Mouse (Mus musculus) megakaryocyte, embryonic 14.5 days (primary cell): Measurements from ENCODE around the gene Snap47. TPM values are rescaled to one million over a fixed set of nuclear protein-coding genes. Genes with fewer than 3 reads are reported as not detected.
A peak's percentile ranks its signal among the peaks of the same experiment; 100 is the strongest.

Experiments
- H3K27me3 ChIP-seq: replicated peaks from 2 replicates; pipeline ENCODE3; 2012; ENCODE audit warnings: inconsistent platforms
- H3K36me3 ChIP-seq: replicated peaks from 2 replicates; pipeline ENCODE3; 2012; ENCODE audit warnings: low read length, inconsistent platforms, mixed read lengths
- H3K4me1 ChIP-seq: 2 replicates; pipeline ENCODE4 v1.6.1; 2012; ENCODE audit warnings: inconsistent platforms
- H3K4me3 ChIP-seq: replicated peaks from 2 replicates; pipeline ENCODE3; 2012; ENCODE audit warnings: moderate library complexity, mild to moderate bottlenecking, inconsistent platforms
- H3K9me3 ChIP-seq: 2 replicates; pipeline ENCODE4 v1.6.1; 2012; ENCODE audit warnings: inconsistent platforms
- FLI1 ChIP-seq: IDR thresholded peaks from 2 replicates; pipeline ENCODE4 v1.6.1; 2012; ENCODE audit warnings: low read length, inconsistent platforms, mixed read lengths
- GATA1 ChIP-seq: IDR thresholded peaks from 3 replicates; pipeline ENCODE4 v1.6.1; 2012; ENCODE audit warnings: mixed read lengths, low read length, inconsistent platforms, borderline replicate concordance
- polyA plus RNA-seq: library from polyadenylated mRNA; stranded (reverse); fragments of >175 nt; gene quantifications from 2 replicates; pipeline ENCODE4 v1.2.3, GENCODE M21; 2012; ENCODE audit warnings: low replicate concordance; ENCODE audit not compliant: insufficient read depth

The Snap47 gene
- polyA plus RNA-seq, 1 experiment: 18.6 TPM

DNA sequence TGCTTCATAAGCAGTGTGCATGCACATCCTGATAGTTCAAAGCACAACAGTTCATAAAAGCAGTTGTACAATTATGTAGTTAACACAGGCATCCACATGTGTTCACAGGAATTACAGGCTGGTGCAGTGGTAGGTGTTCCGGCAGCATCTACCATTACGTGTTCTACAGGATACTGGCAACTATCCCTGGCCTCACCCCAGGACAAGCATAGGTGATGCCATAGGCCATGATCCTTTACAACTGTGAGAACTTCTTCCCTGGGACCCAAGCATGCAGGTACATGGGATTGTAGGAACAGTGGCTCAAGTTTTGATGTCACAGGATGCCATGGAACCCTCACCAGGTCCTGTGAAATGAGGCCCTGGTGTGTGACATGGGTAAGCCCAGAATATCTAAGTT is 9.5 kb upstream of the Snap47 start:
- Histone ChIP-seq H3K27me3 (peaks cover 2% of the 10 kb centered on the region), H3K36me3 (peaks cover 66% of the 10 kb centered on the region)

DNA sequence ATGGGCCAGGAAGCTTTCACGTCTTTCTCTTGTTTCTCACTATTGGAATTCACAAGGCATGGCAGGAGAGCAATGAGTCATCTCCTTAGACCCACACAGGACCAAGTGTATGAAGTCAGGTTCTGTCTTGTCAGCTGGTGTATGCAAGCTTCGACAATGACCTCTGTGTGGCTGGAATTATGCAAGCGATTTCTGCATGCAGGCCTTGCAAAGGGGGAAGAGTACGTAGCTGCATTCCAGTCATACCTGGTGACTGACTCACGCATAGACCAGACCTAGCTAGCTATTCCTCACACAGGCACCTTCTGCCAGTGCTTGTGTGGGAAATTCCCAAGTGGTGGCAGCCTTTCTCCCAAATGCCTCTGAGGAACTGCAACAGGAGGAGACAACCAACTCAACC is 8.0 kb upstream of the Snap47 start:
- Histone ChIP-seq H3K4me3 (no peak overlapping the region), H3K36me3 (peaks cover 72% of the 10 kb centered on the region), H3K4me1 (0 out of 2 replicates have a peak, but pooled peaks cover 3% of the 10 kb centered on the region), H3K9me3 (peaks cover 21% of the 10 kb centered on the region), H3K27me3 (peaks cover 2% of the 10 kb centered on the region)
- TF ChIP-seq FLI1 (no peak), GATA1 (no peak)

More for the DNA sequence above, 9.5 kb upstream of the Snap47 start:
- peaks cover 29% of the 10 kb centered on the region for H3K9me3 ChIP-seq
- TF ChIP-seq GATA1 (no peak), FLI1 (no peak)
- 0 out of 2 replicates have a peak, but pooled peaks cover 3% of the 10 kb centered on the region for H3K4me1 ChIP-seq
- H3K4me3 ChIP-seq: no peak overlapping the region

DNA sequence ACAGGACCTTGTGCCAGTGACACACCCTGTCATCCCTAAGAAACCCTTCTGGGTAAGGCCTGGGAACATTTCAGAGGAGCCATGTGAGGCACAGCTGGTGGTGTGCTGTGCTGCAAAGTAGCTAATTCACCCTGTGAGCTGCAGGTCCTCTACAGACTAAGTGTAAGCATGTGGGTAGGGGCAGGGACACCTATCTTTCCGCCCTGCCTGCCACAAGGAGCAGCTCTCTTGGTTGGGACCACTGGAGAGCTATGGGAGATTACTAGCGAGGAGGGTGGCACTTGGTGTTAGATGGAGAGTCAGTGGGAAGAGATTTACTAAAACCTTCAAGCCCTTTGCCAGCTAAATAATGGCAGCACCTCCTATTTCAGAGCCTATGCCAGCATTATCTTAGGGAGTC is 5.9 kb upstream of the Snap47 start:
- TF ChIP-seq GATA1 (no peak), FLI1 (no peak)
- H3K27me3 ChIP-seq: peaks cover 2% of the 10 kb centered on the region
- peaks cover 69% of the 10 kb centered on the region for H3K36me3 ChIP-seq
- H3K9me3 ChIP-seq: no peaks in the 10 kb centered on the region
- 0 out of 2 replicates have a peak, but pooled peaks cover 4% of the 10 kb centered on the region for H3K4me1 ChIP-seq
- H3K4me3 ChIP-seq: no peak overlapping the region

DNA sequence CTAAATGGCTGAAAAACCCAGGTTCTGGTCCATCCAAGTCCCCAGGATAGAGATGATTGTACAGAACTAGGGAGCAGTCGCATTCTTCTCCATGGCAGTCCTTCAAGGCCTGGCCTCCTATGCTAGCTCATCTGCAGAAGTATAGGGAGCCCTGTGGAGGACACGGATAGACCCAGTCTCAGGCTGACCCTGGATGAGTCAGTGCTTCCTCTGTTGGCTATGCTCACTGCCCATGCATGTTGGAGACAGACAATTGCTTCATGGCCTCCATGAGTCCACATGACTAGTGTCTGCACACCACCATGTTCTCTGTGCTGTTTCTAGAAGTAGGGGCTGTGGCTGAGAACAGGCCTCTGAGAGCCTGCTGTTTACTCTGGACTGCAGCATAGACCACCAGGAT is 5.4 kb upstream of the Snap47 start:
- Histone ChIP-seq H3K36me3 (peaks cover 71% of the 10 kb centered on the region), H3K27me3 (peaks cover 2% of the 10 kb centered on the region), H3K9me3 (no peaks in the 10 kb centered on the region), H3K4me1 (0 out of 2 replicates have a peak, but pooled peaks cover 9% of the 10 kb centered on the region), H3K4me3 (peak overlapping the region; percentile 2)
- TF ChIP-seq FLI1: no peak
- TF ChIP-seq GATA1: no peak

DNA sequence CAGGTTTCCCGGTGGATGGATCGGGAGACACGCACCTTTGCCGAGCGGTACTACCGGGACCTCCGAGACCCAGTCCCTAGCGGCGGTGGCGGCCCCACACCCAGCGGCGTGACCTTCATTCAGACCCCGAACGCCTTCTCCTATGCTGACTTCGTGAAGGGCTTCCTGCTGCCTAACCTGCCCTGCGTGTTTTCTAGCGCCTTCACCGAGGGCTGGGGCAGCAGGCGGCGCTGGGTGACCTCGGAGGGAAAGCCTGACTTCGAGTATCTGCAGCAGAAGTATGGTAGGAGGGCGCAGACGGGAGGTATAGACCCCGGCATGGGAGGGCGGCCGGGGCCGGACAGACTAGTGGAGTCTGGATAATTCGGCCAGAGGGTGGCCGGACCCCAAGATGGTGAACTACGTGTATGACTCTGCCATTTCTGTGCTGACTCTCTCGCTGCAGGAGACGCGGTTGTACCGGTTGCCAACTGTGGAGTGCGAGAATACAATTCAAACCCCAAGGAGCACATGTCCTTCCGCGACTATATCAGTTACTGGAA is 685 bp downstream of the Snap47 start:
- Histone ChIP-seq H3K4me1 (peaks cover 31% of the 10 kb centered on the region), H3K27me3 (peaks cover 9% of the 10 kb centered on the region), H3K36me3 (peaks cover 36% of the 10 kb centered on the region), H3K9me3 (no peaks in the 10 kb centered on the region), H3K4me3 (peak overlapping the region; percentile 99)
- no peak for TF ChIP-seq FLI1
- no peak for TF ChIP-seq GATA1

DNA sequence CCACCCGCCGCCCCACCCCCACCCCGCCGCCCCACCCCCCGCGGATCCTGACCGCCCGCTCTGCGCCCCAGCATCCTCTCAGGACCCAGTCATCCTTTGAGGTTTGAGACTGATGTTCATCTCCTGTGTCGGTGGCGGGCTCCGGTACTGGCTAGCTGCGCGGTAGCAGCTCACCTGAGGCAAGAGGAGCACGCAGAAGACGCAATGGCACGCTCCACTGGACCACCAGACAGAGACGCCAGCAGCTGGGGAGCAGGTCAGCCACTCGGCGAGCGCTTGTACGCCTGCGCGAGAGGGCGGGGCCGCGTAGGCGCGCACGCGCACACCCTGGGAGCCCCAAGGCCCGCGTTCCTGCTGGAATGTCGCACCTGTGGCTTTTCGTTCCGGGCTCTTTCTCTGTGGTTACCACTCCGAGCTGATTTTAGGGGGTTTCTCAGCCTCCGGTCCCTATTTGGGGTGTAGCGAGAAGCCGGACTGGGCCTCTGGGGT is 1.2 kb downstream of the Snap47 start, which contains the start of gene Jmjd4:
Gene Jmjd4, plus strand, starts transcription at position 305 of the 489 bp plus-strand sequence.
- TF ChIP-seq GATA1 (no peak), FLI1 (no peak)
- Histone ChIP-seq H3K4me3 (peak within 1 kb of the TSS; percentile 99), H3K36me3 (peaks cover 31% of the 10 kb centered on the region), H3K27me3 (peaks cover 9% of the 10 kb centered on the region), H3K9me3 (no peaks in the 10 kb centered on the region), H3K4me1 (peaks cover 31% of the 10 kb centered on the region)

DNA sequence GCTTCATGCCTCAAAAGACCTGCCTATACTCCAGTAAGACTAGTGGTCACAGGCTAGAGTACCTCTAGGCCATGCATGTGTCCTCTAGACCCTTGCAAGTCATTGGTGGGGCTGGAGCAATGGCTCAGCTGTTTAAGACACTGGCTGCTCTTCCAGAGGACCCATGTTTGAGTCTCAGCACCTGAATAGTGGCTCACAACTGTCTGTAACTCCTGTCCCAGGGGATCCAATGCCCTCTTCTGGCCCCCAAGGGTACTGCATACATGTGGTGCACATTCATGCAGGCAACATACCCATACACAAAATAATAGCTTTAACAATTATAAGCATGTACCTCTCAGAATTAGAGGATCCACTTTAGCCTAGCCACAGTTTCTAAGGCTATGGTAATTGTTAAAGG is 7.9 kb downstream of the Snap47 start:
- Histone ChIP-seq H3K36me3 (peaks cover 3% of the 10 kb centered on the region), H3K9me3 (peaks cover 14% of the 10 kb centered on the region), H3K27me3 (peaks cover 27% of the 10 kb centered on the region), H3K4me1 (0 out of 2 replicates have a peak, but pooled peaks cover 2% of the 10 kb centered on the region), H3K4me3 (no peak overlapping the region)
- TF ChIP-seq GATA1 (no peak), FLI1 (no peak)

DNA sequence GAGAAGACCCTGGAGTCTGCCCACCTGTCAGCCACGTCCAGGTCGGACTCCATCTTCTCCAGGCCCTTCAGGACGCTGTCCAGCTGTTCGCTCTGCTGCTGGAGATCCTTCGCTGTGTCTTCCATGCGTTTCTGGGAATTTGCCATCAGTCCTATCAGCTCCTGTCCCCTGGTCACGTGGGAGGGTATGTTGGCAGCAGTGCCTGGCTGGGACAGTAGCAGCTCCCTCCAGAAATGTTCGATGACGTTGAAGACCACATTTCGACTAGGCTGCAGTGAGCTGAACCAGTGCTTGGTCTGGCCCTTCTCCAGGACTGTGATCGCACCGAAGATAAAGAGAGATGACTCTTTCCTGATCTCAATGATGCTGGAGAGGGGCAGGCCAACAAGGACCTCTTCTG is 13.0 kb downstream of the Snap47 start:
- peaks cover 22% of the 10 kb centered on the region for H3K9me3 ChIP-seq
- no peaks in the 10 kb centered on the region for H3K4me1 ChIP-seq
- peaks cover 16% of the 10 kb centered on the region for H3K27me3 ChIP-seq
- peaks cover 29% of the 10 kb centered on the region for H3K36me3 ChIP-seq
- no peak overlapping the region for H3K4me3 ChIP-seq
- TF ChIP-seq FLI1 (no peak), GATA1 (no peak)

DNA sequence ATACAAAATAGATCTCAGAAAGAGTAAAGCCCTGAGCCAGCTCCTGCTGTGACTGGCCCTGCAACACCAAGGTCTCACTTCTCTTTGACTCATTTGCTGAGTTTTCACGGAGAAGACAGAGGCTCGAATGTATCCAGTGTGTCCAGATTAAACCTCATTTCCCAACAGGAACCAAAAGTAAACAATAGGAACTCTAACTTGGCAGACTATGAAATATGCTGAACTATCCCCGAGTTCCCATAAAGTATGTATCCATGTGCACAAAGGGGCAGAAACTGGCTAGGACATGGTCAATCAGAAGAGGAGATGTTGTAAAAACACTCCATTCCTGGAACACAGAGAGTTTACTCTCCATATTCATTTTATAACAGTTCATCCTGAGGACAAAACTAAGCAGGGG is 18.7 kb downstream of the Snap47 start:
- Histone ChIP-seq H3K4me1 (0 out of 2 replicates have a peak, but pooled peaks cover 2% of the 10 kb centered on the region), H3K4me3 (no peak overlapping the region), H3K9me3 (peaks cover 13% of the 10 kb centered on the region), H3K27me3 (peaks cover 18% of the 10 kb centered on the region), H3K36me3 (peaks cover 45% of the 10 kb centered on the region)
- no peak for TF ChIP-seq GATA1
- TF ChIP-seq FLI1: no peak

DNA sequence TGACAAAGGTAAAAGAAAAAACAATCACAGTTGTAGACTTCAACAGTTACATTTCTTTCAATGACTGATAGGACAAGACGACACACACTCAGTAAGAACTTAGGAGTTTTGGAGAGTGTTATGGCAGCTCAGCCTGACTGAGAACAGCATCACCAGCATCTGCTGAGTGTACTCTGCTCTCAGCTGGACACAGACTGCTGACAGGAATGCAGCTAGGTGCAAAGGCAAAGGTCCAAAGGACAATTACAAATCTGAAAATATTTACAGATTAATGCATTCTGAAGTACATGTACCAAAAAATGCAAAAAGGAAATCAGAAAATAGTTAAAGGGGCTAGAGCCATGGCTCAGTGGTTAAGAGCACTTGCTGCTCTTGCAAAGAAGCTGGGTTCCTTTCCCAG is 21.0 kb downstream of the Snap47 start:
- Histone ChIP-seq H3K27me3 (peaks cover 37% of the 10 kb centered on the region), H3K4me3 (no peak overlapping the region), H3K36me3 (peaks cover 59% of the 10 kb centered on the region), H3K9me3 (no peaks in the 10 kb centered on the region), H3K4me1 (peaks cover 15% of the 10 kb centered on the region)
- TF ChIP-seq GATA1 (no peak), FLI1 (no peak)
